Mouse (Mus musculus): ENCODE results near the gene Slc8b1. TPM values are rescaled to one million over a fixed set of nuclear protein-coding genes. Genes with fewer than 3 reads are reported as not detected.
A peak's percentile ranks its signal among the peaks of the same experiment; 100 is the strongest.

Slc8b1 gene
- polyA plus RNA-seq, 1 experiment from 2014 or later = 12.1 TPM

GRCm38 (mm10) chr5:120527296-120527964 is 16.5 kb downstream of the Slc8b1 start:
- 87% methylated on average over 12 of the region's 20 CpGs for WGBS
- Histone ChIP-seq H3K27ac (ENCODE audit: low read length) (no peak overlapping the region), H3K9me3 (ENCODE audit: low read length) (no peaks in the 10 kb centered on the region), H3K4me2 (replicated peaks; ENCODE audit: low read depth, low read length) (no peak overlapping the region), H3K4me1 (ENCODE audit: insufficient read depth, low read depth, low read length) (no peaks in the 10 kb centered on the region), H3K36me3 (ENCODE audit: insufficient read depth, low read length) (peaks cover 5% of the 10 kb centered on the region; the same call in 1 of the 2 replicates), H3K27me3 (replicated peaks; ENCODE audit: insufficient read depth, low read length) (no peaks in the 10 kb centered on the region), H3K4me3 (ENCODE audit: low read depth, low read length) (no peak overlapping the region), H3K9ac (replicated peaks; ENCODE audit: low read depth) (no peak overlapping the region)
- TF ChIP-seq CTCF (IDR thresholded peaks at IDR 0.05) = no peak
- no peak for TF ChIP-seq EP300 (IDR thresholded peaks at IDR 0.05)
- ATAC-seq (no peak), DNase-seq (ENCODE audit: low spot score) (no peak)

GRCm38 (mm10) chr5:120531631-120532030 is 20.7 kb downstream of the Slc8b1 start:
- Histone ChIP-seq H3K27ac (ENCODE audit: low read length) (no peak overlapping the region), H3K27me3 (replicated peaks; ENCODE audit: insufficient read depth, low read length) (no peaks in the 10 kb centered on the region), H3K9ac (replicated peaks; ENCODE audit: low read depth) (no peak overlapping the region), H3K4me1 (ENCODE audit: insufficient read depth, low read depth, low read length) (peaks cover 11% of the 10 kb centered on the region; the same call in 1 of the 2 replicates), H3K4me2 (replicated peaks; ENCODE audit: low read depth, low read length) (no peak overlapping the region), H3K9me3 (ENCODE audit: low read length) (no peaks in the 10 kb centered on the region), H3K4me3 (ENCODE audit: low read depth, low read length) (no peak overlapping the region), H3K36me3 (ENCODE audit: insufficient read depth, low read length) (no peaks in the 10 kb centered on the region)
- 74% methylated on average over 8 of the region's 8 CpGs for WGBS
- DNase-seq (ENCODE audit: low spot score) (no peak), ATAC-seq (no peak)
- no peak for TF ChIP-seq EP300 (IDR thresholded peaks at IDR 0.05)
- no peak for TF ChIP-seq CTCF (IDR thresholded peaks at IDR 0.05)

- H3K4me3 ChIP-seq (ENCODE audit: low read depth, low read length) = no peak overlapping the region
- no peak overlapping the region for H3K4me2 ChIP-seq (replicated peaks; ENCODE audit: low read depth, low read length)
- TF ChIP-seq EP300 (IDR thresholded peaks at IDR 0.05) = no peak
- no peak for TF ChIP-seq CTCF (IDR thresholded peaks at IDR 0.05)
- H3K4me1 ChIP-seq (ENCODE audit: insufficient read depth, low read depth, low read length) = peaks cover 11% of the 10 kb centered on the region; the same call in 1 of the 2 replicates
- H3K9ac ChIP-seq (replicated peaks; ENCODE audit: low read depth) = no peak overlapping the region
- WGBS = 73% methylated on average over 15 of the region's 15 CpGs
- H3K9me3 ChIP-seq (ENCODE audit: low read length) = no peaks in the 10 kb centered on the region
- no peaks in the 10 kb centered on the region for H3K27me3 ChIP-seq (replicated peaks; ENCODE audit: insufficient read depth, low read length)
- DNase-seq (ENCODE audit: low spot score) = no peak
- H3K36me3 ChIP-seq (ENCODE audit: insufficient read depth, low read length) = no peaks in the 10 kb centered on the region
- H3K27ac ChIP-seq (ENCODE audit: low read length) = peak overlapping the region; percentile 66
- peak; percentile 30; the same call in 1 of the 2 replicates for ATAC-seq
These were observed 23.2 kb downstream of the Slc8b1 start for GRCm38 (mm10) chr5:120534071-120534685.

- 0 out of 2 replicates have a peak, but pooled peaks cover 3% of the 10 kb centered on the region for H3K36me3 ChIP-seq (ENCODE audit: insufficient read depth, low read length)
- no peak overlapping the region for H3K4me2 ChIP-seq (replicated peaks; ENCODE audit: low read depth, low read length)
- H3K27me3 ChIP-seq (replicated peaks; ENCODE audit: insufficient read depth, low read length) = no peaks in the 10 kb centered on the region
- DNase-seq (ENCODE audit: low spot score) = peak; percentile 63
- H3K9me3 ChIP-seq (ENCODE audit: low read length) = no peaks in the 10 kb centered on the region
- H3K4me1 ChIP-seq (ENCODE audit: insufficient read depth, low read depth, low read length) = peaks cover 11% of the 10 kb centered on the region; the same call in 1 of the 2 replicates
- H3K27ac ChIP-seq (ENCODE audit: low read length) = peak overlapping the region; percentile 66
- H3K9ac ChIP-seq (replicated peaks; ENCODE audit: low read depth) = no peak overlapping the region
- H3K4me3 ChIP-seq (ENCODE audit: low read depth, low read length) = no peak overlapping the region
- 14% methylated on average over 1 of the region's 2 CpGs for WGBS
- peak; percentile 56 for ATAC-seq
- TF ChIP-seq CTCF (IDR thresholded peaks at IDR 0.05) (no peak), EP300 (IDR thresholded peaks at IDR 0.05) (no peak)
These were observed 23.7 kb downstream of the Slc8b1 start for GRCm38 (mm10) chr5:120534686-120535075.

- Histone ChIP-seq H3K9ac (replicated peaks; ENCODE audit: low read depth) (no peak overlapping the region), H3K4me3 (ENCODE audit: low read depth, low read length) (no peak overlapping the region), H3K36me3 (ENCODE audit: insufficient read depth, low read length) (0 out of 2 replicates have a peak, but pooled peaks cover 8% of the 10 kb centered on the region), H3K9me3 (ENCODE audit: low read length) (no peaks in the 10 kb centered on the region), H3K4me1 (ENCODE audit: insufficient read depth, low read depth, low read length) (peaks cover 11% of the 10 kb centered on the region; the same call in 1 of the 2 replicates), H3K4me2 (replicated peaks; ENCODE audit: low read depth, low read length) (no peak overlapping the region), H3K27ac (ENCODE audit: low read length) (0 out of 2 replicates have a peak overlapping the region, but pooled peaks have one; percentile 20), H3K27me3 (replicated peaks; ENCODE audit: insufficient read depth, low read length) (no peaks in the 10 kb centered on the region)
- TF ChIP-seq EP300 (IDR thresholded peaks at IDR 0.05) (no peak), CTCF (IDR thresholded peaks at IDR 0.05) (no peak)
- ATAC-seq = peak; percentile 57
- DNase-seq (ENCODE audit: low spot score) = peak; percentile 49
- WGBS = 71% methylated on average over 12 of the region's 13 CpGs
These were observed 25.1 kb downstream of the Slc8b1 start for GRCm38 (mm10) chr5:120536046-120536445.

GRCm38 (mm10) chr5:120536632-120537031 is 25.7 kb downstream of the Slc8b1 start:
- DNase-seq (ENCODE audit: low spot score) = no peak
- ATAC-seq = no peak
- TF ChIP-seq EP300 (IDR thresholded peaks at IDR 0.05) (no peak), CTCF (IDR thresholded peaks at IDR 0.05) (no peak)
- 80% methylated on average over 5 of the region's 5 CpGs for WGBS
- Histone ChIP-seq H3K36me3 (ENCODE audit: insufficient read depth, low read length) (0 out of 2 replicates have a peak, but pooled peaks cover 8% of the 10 kb centered on the region), H3K27me3 (replicated peaks; ENCODE audit: insufficient read depth, low read length) (no peaks in the 10 kb centered on the region), H3K4me3 (ENCODE audit: low read depth, low read length) (no peak overlapping the region), H3K4me1 (ENCODE audit: insufficient read depth, low read depth, low read length) (peaks cover 11% of the 10 kb centered on the region; the same call in 1 of the 2 replicates), H3K4me2 (replicated peaks; ENCODE audit: low read depth, low read length) (no peak overlapping the region), H3K9ac (replicated peaks; ENCODE audit: low read depth) (no peak overlapping the region), H3K27ac (ENCODE audit: low read length) (0 out of 2 replicates have a peak overlapping the region, but pooled peaks have one; percentile 20), H3K9me3 (ENCODE audit: low read length) (no peaks in the 10 kb centered on the region)
